Mouse (Mus musculus) gastrocnemius, adult 8-10 months (tissue): Measurements from ENCODE around the gene Fzd4. TPM values are rescaled to one million over a fixed set of nuclear protein-coding genes. Genes with fewer than 3 reads are reported as not detected.

Source experiments
- total RNA-seq, 4 experiments: library from RNA; stranded (reverse); gene quantifications; 2 replicates each; pipeline ENCODE4 v1.2.4; 2022

The Fzd4 gene
- total RNA-seq, 4 experiments from 2014 or later: 16.8 to 33.2 (median 27.0) TPM

Other genes with a start within 250 kb of the Fzd4 start
- gene Tmem135, start 133 bp upstream of the Fzd4 start, total RNA-seq: 10 to 100 TPM; 13.9 to 18.6 (median 15.0) TPM
- 10 to 100 TPM; 48.3 to 61.7 (median 58.2) TPM for gene Prss23, start 122.8 kb downstream of the Fzd4 start, total RNA-seq
- gene Me3, start 228.0 kb downstream of the Fzd4 start, total RNA-seq: 100 to 1,000 TPM; 103 to 126 (median 115) TPM